Mouse (Mus musculus) small intestine, adult 2 months (tissue): ENCODE results near the gene Bahcc1. TPM values are rescaled to one million over a fixed set of nuclear protein-coding genes. Genes with fewer than 3 reads are reported as not detected.

Experiments used
- H3K27ac ChIP-seq: fragments of 200-500 bp; 2 replicates; pipeline ENCODE4 v1.5.1; 2012; ENCODE audit warnings: low read depth, low read length, control low read depth, inconsistent platforms; ENCODE audit not compliant: insufficient read depth
- H3K27me3 ChIP-seq: fragments of 200-500 bp; 2 replicates; pipeline ENCODE4 v1.6.1; 2012; ENCODE audit warnings: mild to moderate bottlenecking, moderate library complexity, low read length, inconsistent platforms; ENCODE audit not compliant: control insufficient read depth, insufficient read depth
- H3K36me3 ChIP-seq: fragments of 200-500 bp; 2 replicates; pipeline ENCODE4 v1.6.1; 2012; ENCODE audit warnings: mild to moderate bottlenecking, low read length, control low read depth, inconsistent platforms; ENCODE audit not compliant: control insufficient read depth, insufficient read depth
- H3K4me1 ChIP-seq: fragments of 200-500 bp; 2 replicates; pipeline ENCODE4 v1.6.1; 2012; ENCODE audit warnings: low read length, inconsistent platforms, mixed read lengths; ENCODE audit not compliant: control insufficient read depth, insufficient read depth, insufficient read length
- H3K4me3 ChIP-seq: fragments of 200-500 bp; 2 replicates; pipeline ENCODE4 v1.5.1; 2012; ENCODE audit warnings: low read depth, mild to moderate bottlenecking, control low read depth, inconsistent platforms, low read length, moderate library complexity
- CTCF ChIP-seq: fragments of 200-500 bp; IDR thresholded peaks from 2 replicates; pipeline ENCODE4 v1.5.1; 2012; ENCODE audit warnings: low read depth, mild to moderate bottlenecking, control low read depth, inconsistent platforms, low read length, moderate library complexity, mixed read lengths; ENCODE audit not compliant: insufficient replicate concordance, insufficient read length; ENCODE audit errors: extremely low read depth
- POLR2A ChIP-seq: fragments of 200-500 bp; IDR thresholded peaks from 2 replicates; pipeline ENCODE4 v1.6.1; 2012; ENCODE audit warnings: low read depth, mild to moderate bottlenecking, control low read depth, inconsistent platforms, low read length, moderate library complexity
- WGBS: fragments of 180-500 bp; shearing (Covaris S2); methylation state at CpG from one replicate; pipeline ENCODE4 v1.1.7; 2018; 5-methylcytosine and 5-hydroxymethylcytosine counted together
- polyA plus RNA-seq: library from polyadenylated mRNA; depleted of rRNA; stranded (reverse); fragments of >200 nt; gene quantifications from 2 replicates; pipeline ENCODE4 v1.2.3, GENCODE M21; 2012

Bahcc1 gene
- polyA plus RNA-seq, 1 experiment, result 15.4 TPM

DNA sequence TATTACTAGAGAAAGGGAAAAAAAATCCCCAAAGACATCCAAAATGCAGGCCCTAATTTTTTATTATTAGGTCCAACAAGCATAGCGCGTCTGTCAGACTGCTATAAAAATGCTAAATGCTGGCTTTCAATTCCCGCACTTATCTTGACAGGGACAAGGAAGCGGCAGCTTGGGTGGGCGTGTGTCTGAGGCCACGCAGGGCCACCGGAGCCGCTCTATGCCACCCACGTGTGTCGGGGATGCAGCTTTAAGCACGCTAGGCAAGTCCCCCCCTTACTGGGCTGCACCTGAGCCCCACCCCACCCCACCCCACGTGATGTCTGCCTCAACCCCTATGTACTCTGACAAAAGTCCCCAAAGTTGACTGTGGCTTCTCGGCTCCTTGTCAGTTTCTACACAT, 33.9 kb upstream of the Bahcc1 start:
- Histone ChIP-seq H3K4me3 (no peak overlapping the region), H3K4me1 (peaks cover 3% of the 10 kb centered on the region; the same call in 1 of the 2 replicates), H3K36me3 (no peaks in the 10 kb centered on the region), H3K27me3 (no peaks in the 10 kb centered on the region), H3K27ac (no peak overlapping the region)
- WGBS, result 25% methylated on average over 13 of the region's 13 CpGs
- TF ChIP-seq POLR2A (no peak), CTCF (no peak)

- 75% methylated on average over 7 of the region's 7 CpGs for WGBS
- Histone ChIP-seq H3K27me3 (no peaks in the 10 kb centered on the region), H3K27ac (no peak overlapping the region), H3K4me3 (no peak overlapping the region), H3K36me3 (no peaks in the 10 kb centered on the region), H3K4me1 (peaks cover 3% of the 10 kb centered on the region; the same call in 1 of the 2 replicates)
- TF ChIP-seq CTCF, result no peak
- no peak for TF ChIP-seq POLR2A
Measured at GRCm38 (mm10) chr11:120199766-120200165, 33.0 kb upstream of the Bahcc1 start.

GRCm38 (mm10) chr11:120200621-120201020, 32.1 kb upstream of the Bahcc1 start:
- H3K27me3 ChIP-seq, result no peaks in the 10 kb centered on the region
- no peak overlapping the region for H3K4me3 ChIP-seq
- peaks cover 3% of the 10 kb centered on the region; the same call in 1 of the 2 replicates for H3K4me1 ChIP-seq
- 34% methylated on average over 6 of the region's 6 CpGs for WGBS
- no peak for TF ChIP-seq CTCF
- TF ChIP-seq POLR2A, result no peak
- H3K27ac ChIP-seq, result no peak overlapping the region
- H3K36me3 ChIP-seq, result no peaks in the 10 kb centered on the region

- Histone ChIP-seq H3K36me3 (no peaks in the 10 kb centered on the region), H3K4me3 (no peak overlapping the region), H3K4me1 (peaks cover 3% of the 10 kb centered on the region; the same call in 1 of the 2 replicates), H3K27ac (no peak overlapping the region), H3K27me3 (no peaks in the 10 kb centered on the region)
- no peak for TF ChIP-seq CTCF
- TF ChIP-seq POLR2A, result no peak
- WGBS, result 97% methylated on average over 5 of the region's 5 CpGs
Measured at GRCm38 (mm10) chr11:120204200-120204599, 28.5 kb upstream of the Bahcc1 start.

- Histone ChIP-seq H3K27me3 (no peaks in the 10 kb centered on the region), H3K36me3 (no peaks in the 10 kb centered on the region), H3K27ac (no peak overlapping the region), H3K4me1 (no peaks in the 10 kb centered on the region), H3K4me3 (no peak overlapping the region)
- TF ChIP-seq CTCF, result no peak
- no peak for TF ChIP-seq POLR2A
- WGBS, result 67% methylated on average over 9 of the region's 9 CpGs
Measured at GRCm38 (mm10) chr11:120206069-120206668, 26.6 kb upstream of the Bahcc1 start.

GRCm38 (mm10) chr11:120206669-120207090, 26.1 kb upstream of the Bahcc1 start:
- H3K27ac ChIP-seq, result no peak overlapping the region
- TF ChIP-seq POLR2A (no peak), CTCF (no peak)

GRCm38 (mm10) chr11:120208848-120209247, 23.9 kb upstream of the Bahcc1 start:
- Histone ChIP-seq H3K27ac (no peak overlapping the region), H3K36me3 (no peaks in the 10 kb centered on the region), H3K27me3 (no peaks in the 10 kb centered on the region), H3K4me1 (no peaks in the 10 kb centered on the region), H3K4me3 (no peak overlapping the region)
- TF ChIP-seq POLR2A (no peak), CTCF (peak; percentile 54; the same call in 1 of the 2 replicates)
- WGBS, result 60% methylated on average over 2 of the region's 2 CpGs

More at GRCm38 (mm10) chr11:120206669-120207090, 26.1 kb upstream of the Bahcc1 start:
- H3K4me3 ChIP-seq, result no peak overlapping the region
- H3K36me3 ChIP-seq, result no peaks in the 10 kb centered on the region
- H3K4me1 ChIP-seq, result no peaks in the 10 kb centered on the region
- 60% methylated on average over 5 of the region's 5 CpGs for WGBS
- H3K27me3 ChIP-seq, result no peaks in the 10 kb centered on the region

- Histone ChIP-seq H3K36me3 (no peaks in the 10 kb centered on the region), H3K4me1 (no peaks in the 10 kb centered on the region), H3K4me3 (no peak overlapping the region), H3K27ac (no peak overlapping the region), H3K27me3 (no peaks in the 10 kb centered on the region)
- 77% methylated on average over 8 of the region's 8 CpGs for WGBS
- TF ChIP-seq POLR2A (no peak), CTCF (no peak)
Measured at GRCm38 (mm10) chr11:120209462-120209861, 23.3 kb upstream of the Bahcc1 start.
